Mouse (Mus musculus) neural tube, embryonic 15.5 days (tissue): ENCODE data around the gene Tex29. TPM values are rescaled to one million over a fixed set of nuclear protein-coding genes. Genes with fewer than 3 reads are reported as not detected.
A peak's percentile ranks its signal among the peaks of the same experiment; 100 is the strongest.

Source experiments
- ATAC-seq: fragments of 200-750 bp; cut with Nextera tagmentation; 2 replicates; pipeline ENCODE4 v1.8.0; 2017; ENCODE audit warnings: mild to moderate bottlenecking, moderate TSS enrichment, moderate library complexity; ENCODE audit not compliant: low FRiP score
- H3K27ac ChIP-seq: fragments of 300-500 bp; sonication (generic); replicated peaks from 2 replicates; pipeline ENCODE4 v1.5.1; 2015; ENCODE audit warnings: mild to moderate bottlenecking, inconsistent platforms
- H3K27me3 ChIP-seq: fragments of 300-500 bp; sonication (generic); replicated peaks from 2 replicates; pipeline ENCODE4 v1.6.1; 2015; ENCODE audit warnings: inconsistent platforms
- H3K36me3 ChIP-seq: fragments of 300-500 bp; sonication (generic); 2 replicates; pipeline ENCODE4 v1.6.1; 2015; ENCODE audit warnings: inconsistent platforms
- H3K4me1 ChIP-seq: fragments of 300-500 bp; sonication (generic); 2 replicates; pipeline ENCODE4 v1.6.1; 2015; ENCODE audit warnings: inconsistent platforms
- H3K4me2 ChIP-seq: fragments of 300-500 bp; sonication (generic); 2 replicates; pipeline ENCODE4 v1.6.1; 2015; ENCODE audit warnings: inconsistent platforms, mild to moderate bottlenecking, moderate library complexity
- H3K4me3 ChIP-seq: fragments of 300-500 bp; sonication (generic); replicated peaks from 2 replicates; pipeline ENCODE4 v1.5.1; 2015; ENCODE audit warnings: mild to moderate bottlenecking, inconsistent platforms
- H3K9ac ChIP-seq: fragments of 300-500 bp; sonication (generic); replicated peaks from 2 replicates; pipeline ENCODE4 v1.6.1; 2015; ENCODE audit warnings: mild to moderate bottlenecking, inconsistent platforms
- H3K9me3 ChIP-seq: fragments of 300-500 bp; sonication (generic); replicated peaks from 2 replicates; pipeline ENCODE4 v1.6.1; 2016; ENCODE audit warnings: inconsistent platforms
- WGBS: fragments of 180-500 bp; shearing (Covaris S2); methylation state at CpG from one replicate; pipeline ENCODE4 v1.1.7; 2015; ENCODE audit warnings: mixed read lengths; 5-methylcytosine and 5-hydroxymethylcytosine counted together
- polyA plus RNA-seq: library from polyadenylated mRNA; unstranded; fragments of >200 nt; fragmentation: Nextera tagmentation; extraction: Ambion mirVana; gene quantifications from 2 replicates; pipeline ENCODE4 v1.2.1, GENCODE M21; 2015

Tex29 gene
- polyA plus RNA-seq, 1 experiment from 2014 or later, result 0.67 TPM

- no peak for ATAC-seq
These were observed 29.8 kb upstream of the Tex29 start for GRCm38 (mm10) chr8:11810426-11810825.

GRCm38 (mm10) chr8:11813801-11814200 is 26.5 kb upstream of the Tex29 start:
- no peak overlapping the region for H3K9ac ChIP-seq
- H3K9me3 ChIP-seq, result no peaks in the 10 kb centered on the region
- no peak overlapping the region for H3K27ac ChIP-seq
- H3K36me3 ChIP-seq, result peaks cover 93% of the 10 kb centered on the region
- no peak for ATAC-seq
- no peaks in the 10 kb centered on the region for H3K4me1 ChIP-seq
- H3K4me2 ChIP-seq, result no peak overlapping the region
- no peaks in the 10 kb centered on the region for H3K27me3 ChIP-seq
- WGBS, result 87% methylated on average over 7 of the region's 7 CpGs
- no peak overlapping the region for H3K4me3 ChIP-seq

More at GRCm38 (mm10) chr8:11810426-11810825, 29.8 kb upstream of the Tex29 start:
- no peak overlapping the region for H3K4me2 ChIP-seq
- no peak overlapping the region for H3K27ac ChIP-seq
- 92% methylated on average over 5 of the region's 5 CpGs for WGBS
- H3K27me3 ChIP-seq, result no peaks in the 10 kb centered on the region
- H3K4me3 ChIP-seq, result no peak overlapping the region
- peaks cover 93% of the 10 kb centered on the region for H3K36me3 ChIP-seq
- H3K4me1 ChIP-seq, result peaks cover 4% of the 10 kb centered on the region
- no peak overlapping the region for H3K9ac ChIP-seq
- no peaks in the 10 kb centered on the region for H3K9me3 ChIP-seq

- no peaks in the 10 kb centered on the region for H3K4me1 ChIP-seq
- peaks cover 93% of the 10 kb centered on the region for H3K36me3 ChIP-seq
- no peaks in the 10 kb centered on the region for H3K9me3 ChIP-seq
- ATAC-seq, result no peak
- WGBS, result 80% methylated on average over 7 of the region's 7 CpGs
- H3K27ac ChIP-seq, result no peak overlapping the region
- H3K4me3 ChIP-seq, result no peak overlapping the region
- H3K9ac ChIP-seq, result no peak overlapping the region
- H3K4me2 ChIP-seq, result no peak overlapping the region
- H3K27me3 ChIP-seq, result no peaks in the 10 kb centered on the region
These were observed 25.1 kb upstream of the Tex29 start for GRCm38 (mm10) chr8:11815206-11815605.

GRCm38 (mm10) chr8:11820136-11820535 is 20.1 kb upstream of the Tex29 start:
- 88% methylated on average over 5 of the region's 5 CpGs for WGBS
- Histone ChIP-seq H3K4me3 (no peak overlapping the region), H3K27ac (no peak overlapping the region; the same call in 1 of the 2 replicates), H3K9me3 (no peaks in the 10 kb centered on the region), H3K27me3 (no peaks in the 10 kb centered on the region), H3K36me3 (peaks cover 92% of the 10 kb centered on the region), H3K9ac (no peak overlapping the region), H3K4me1 (no peaks in the 10 kb centered on the region), H3K4me2 (no peak overlapping the region)
- ATAC-seq, result no peak

GRCm38 (mm10) chr8:11820568-11820967 is 19.7 kb upstream of the Tex29 start:
- H3K4me3 ChIP-seq, result no peak overlapping the region
- no peaks in the 10 kb centered on the region for H3K4me1 ChIP-seq
- 80% methylated on average over 5 of the region's 5 CpGs for WGBS
- ATAC-seq, result no peak
- H3K27ac ChIP-seq, result no peak overlapping the region; the same call in 1 of the 2 replicates
- H3K9ac ChIP-seq, result no peak overlapping the region
- no peaks in the 10 kb centered on the region for H3K9me3 ChIP-seq
- H3K36me3 ChIP-seq, result peaks cover 92% of the 10 kb centered on the region
- H3K27me3 ChIP-seq, result no peaks in the 10 kb centered on the region
- no peak overlapping the region for H3K4me2 ChIP-seq

GRCm38 (mm10) chr8:11821451-11822206 is 18.6 kb upstream of the Tex29 start:
- 95% methylated on average over 14 of the region's 14 CpGs for WGBS
- no peaks in the 10 kb centered on the region for H3K9me3 ChIP-seq
- H3K9ac ChIP-seq, result no peak overlapping the region
- no peak overlapping the region for H3K27ac ChIP-seq
- ATAC-seq, result no peak
- H3K27me3 ChIP-seq, result no peaks in the 10 kb centered on the region
- H3K4me1 ChIP-seq, result no peaks in the 10 kb centered on the region
- H3K36me3 ChIP-seq, result peaks cover 89% of the 10 kb centered on the region
- H3K4me2 ChIP-seq, result no peak overlapping the region
- H3K4me3 ChIP-seq, result no peak overlapping the region

- WGBS, result 76% methylated on average over 9 of the region's 9 CpGs
- Histone ChIP-seq H3K27me3 (no peaks in the 10 kb centered on the region), H3K36me3 (peaks cover 81% of the 10 kb centered on the region), H3K4me2 (no peak overlapping the region), H3K9ac (no peak overlapping the region), H3K9me3 (no peaks in the 10 kb centered on the region), H3K27ac (0 out of 2 replicates have a peak overlapping the region, but pooled peaks have one; percentile 20), H3K4me1 (no peaks in the 10 kb centered on the region), H3K4me3 (no peak overlapping the region)
- no peak for ATAC-seq
These were observed 17.7 kb upstream of the Tex29 start for GRCm38 (mm10) chr8:11822550-11823060.

- Histone ChIP-seq H3K4me3 (no peak overlapping the region), H3K9ac (no peak overlapping the region), H3K4me2 (no peak overlapping the region), H3K4me1 (peaks cover 16% of the 10 kb centered on the region), H3K36me3 (peaks cover 49% of the 10 kb centered on the region), H3K27me3 (no peaks in the 10 kb centered on the region), H3K27ac (no peak overlapping the region), H3K9me3 (no peaks in the 10 kb centered on the region)
- 56% methylated on average over 3 of the region's 3 CpGs for WGBS
- ATAC-seq, result no peak
These were observed 14.5 kb upstream of the Tex29 start for GRCm38 (mm10) chr8:11825756-11826155.

GRCm38 (mm10) chr8:11827312-11827711 is 13.0 kb upstream of the Tex29 start:
- 57% methylated on average over 3 of the region's 3 CpGs for WGBS
- H3K27me3 ChIP-seq, result no peaks in the 10 kb centered on the region
- no peaks in the 10 kb centered on the region for H3K9me3 ChIP-seq
- H3K27ac ChIP-seq, result no peak overlapping the region
- ATAC-seq, result no peak
- no peak overlapping the region for H3K9ac ChIP-seq
- peaks cover 44% of the 10 kb centered on the region for H3K36me3 ChIP-seq
- H3K4me2 ChIP-seq, result no peak overlapping the region
- peaks cover 22% of the 10 kb centered on the region for H3K4me1 ChIP-seq
- H3K4me3 ChIP-seq, result no peak overlapping the region

- no peaks in the 10 kb centered on the region for H3K27me3 ChIP-seq
- H3K9ac ChIP-seq, result no peak overlapping the region
- H3K27ac ChIP-seq, result peak overlapping the region; percentile 63
- 34% methylated on average over 16 of the region's 16 CpGs for WGBS
- peaks cover 22% of the 10 kb centered on the region for H3K4me1 ChIP-seq
- H3K4me3 ChIP-seq, result no peak overlapping the region
- H3K36me3 ChIP-seq, result peaks cover 44% of the 10 kb centered on the region
- no peaks in the 10 kb centered on the region for H3K9me3 ChIP-seq
- no peak overlapping the region for H3K4me2 ChIP-seq
- peak; percentile 60 for ATAC-seq
These were observed 9.8 kb upstream of the Tex29 start for GRCm38 (mm10) chr8:11830214-11831046.

- no peaks in the 10 kb centered on the region for H3K9me3 ChIP-seq
- H3K4me1 ChIP-seq, result peaks cover 22% of the 10 kb centered on the region
- ATAC-seq, result no peak
- peaks cover 37% of the 10 kb centered on the region for H3K36me3 ChIP-seq
- H3K4me2 ChIP-seq, result no peak overlapping the region
- H3K27me3 ChIP-seq, result no peaks in the 10 kb centered on the region
- no peak overlapping the region; the same call in 1 of the 2 replicates for H3K27ac ChIP-seq
- H3K9ac ChIP-seq, result no peak overlapping the region
- no peak overlapping the region for H3K4me3 ChIP-seq
- 94% methylated on average over 10 of the region's 10 CpGs for whole genome bisulfite sequencing
These were observed 9.1 kb upstream of the Tex29 start for GRCm38 (mm10) chr8:11831174-11831573.
